Mouse (Mus musculus) spleen, adult 12 weeks (tissue): ENCODE measurements around the gene Thbd.
A peak's percentile ranks its signal among the peaks of the same experiment; 100 is the strongest.

ENCODE experiments used
- DNase-seq: peaks from one replicate; pipeline ENCODE4 v3.0.0; 2022; ENCODE audit warnings: low spot score

Gene Thbd

DNA sequence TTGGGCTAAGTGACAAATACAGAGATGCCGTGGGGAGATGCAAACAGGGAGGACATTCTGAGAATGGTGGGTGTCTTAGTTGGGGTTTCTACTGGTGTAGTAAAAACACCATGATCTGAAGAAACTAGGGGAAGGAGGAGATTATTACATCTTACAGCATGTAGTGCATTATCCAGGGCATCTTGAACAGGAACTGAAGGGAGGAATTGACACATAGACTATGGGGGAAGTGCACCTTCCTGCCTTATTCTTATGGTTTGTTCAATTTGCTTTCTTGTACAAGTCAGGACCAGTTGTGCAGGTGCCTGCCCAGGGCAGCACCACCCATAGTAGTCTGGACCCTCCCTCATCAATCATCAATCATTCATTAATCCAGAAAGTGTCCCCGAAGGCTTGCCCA, 21.1 kb downstream of the Thbd start:
- no peak for DNase-seq

DNA sequence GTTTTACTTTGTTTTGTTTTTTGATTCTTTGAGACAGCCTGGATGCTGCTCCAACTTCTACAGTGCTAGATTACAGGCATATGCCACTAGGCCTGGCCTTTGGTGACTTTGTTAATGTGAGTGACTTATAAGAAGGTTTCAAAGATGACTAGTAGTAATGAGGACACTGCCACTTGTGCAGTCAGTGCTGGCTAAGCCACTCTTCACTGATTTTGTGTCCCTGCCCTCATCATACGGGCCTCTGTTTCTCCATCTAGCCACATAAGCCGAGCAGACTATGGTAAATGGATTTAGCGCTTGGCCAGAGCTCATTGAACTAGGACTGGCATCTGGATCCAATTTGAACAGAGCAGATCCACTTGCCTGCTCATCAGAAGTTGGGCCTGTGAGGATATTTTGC, 21.5 kb downstream of the Thbd start:
- no peak for DNase-seq

DNA sequence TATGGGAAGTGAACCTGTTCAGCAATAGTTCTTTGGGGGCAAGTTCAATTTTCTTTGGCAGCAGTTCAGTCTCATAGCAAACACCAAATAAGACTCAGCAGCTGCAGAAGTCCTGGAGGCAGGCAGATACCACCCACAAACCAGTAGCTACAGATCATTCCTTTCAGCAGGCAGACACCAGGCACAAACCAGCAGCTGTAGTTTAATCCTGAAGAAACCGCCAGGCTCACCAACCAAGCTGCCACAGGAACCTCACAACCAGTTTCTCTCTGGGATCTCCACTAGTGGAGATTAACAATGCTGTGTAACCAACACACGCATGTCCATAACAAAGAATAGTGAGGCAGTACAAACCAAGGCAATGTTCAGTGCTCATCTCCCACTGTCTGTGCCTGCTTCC, 26.9 kb downstream of the Thbd start:
- no peak for DNase-seq

DNA sequence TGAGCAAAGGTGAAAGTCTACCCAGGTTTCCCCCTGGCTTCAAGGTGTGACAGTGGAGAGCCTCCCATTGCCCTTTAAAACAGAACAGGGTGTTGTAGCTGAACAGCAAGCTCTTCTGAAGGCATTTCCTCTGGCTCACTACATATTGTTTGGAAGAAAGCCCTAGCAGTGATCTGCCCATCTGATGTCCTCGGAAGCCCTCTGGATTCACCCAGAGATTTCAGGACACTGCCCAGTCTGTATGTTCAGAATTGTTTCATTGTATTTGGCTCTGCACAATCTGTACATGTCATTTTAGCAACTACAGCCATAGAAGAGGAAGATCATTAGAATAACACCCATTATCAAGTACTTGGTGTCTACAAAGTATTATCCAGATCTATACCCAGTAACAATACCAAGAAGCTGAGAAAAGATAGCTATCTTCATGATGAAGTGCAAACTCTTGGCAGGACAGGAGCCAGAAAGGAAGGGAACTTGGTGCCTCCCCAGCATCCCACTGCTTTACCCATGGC, 28.0 kb downstream of the Thbd start:
- DNase-seq = no peak

DNA sequence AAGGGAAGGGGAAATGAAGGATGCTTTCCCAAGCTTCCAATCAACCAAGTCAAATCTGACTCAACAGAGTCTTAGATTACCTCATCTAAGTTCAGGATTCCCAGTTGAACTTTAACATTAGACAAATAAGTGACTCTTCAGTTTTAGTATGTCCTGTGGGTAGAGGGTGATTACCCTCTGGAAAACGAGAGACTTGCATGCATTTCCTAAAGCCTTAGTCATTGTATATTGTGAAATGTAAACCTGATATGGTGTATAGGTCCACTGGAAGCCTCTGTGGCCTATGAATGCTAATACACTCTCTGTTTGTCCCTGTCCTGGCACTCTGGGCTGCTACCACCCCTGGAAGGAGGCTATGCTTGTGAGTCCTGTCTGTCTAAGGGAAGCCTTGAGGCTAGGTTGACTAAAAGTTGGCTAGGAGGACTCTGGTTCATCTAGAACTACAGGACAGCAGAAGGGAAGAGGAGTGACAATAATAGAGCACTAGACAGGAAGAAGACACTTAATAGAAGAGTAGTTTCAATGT, 29.1 kb downstream of the Thbd start:
- DNase-seq = no peak

DNA sequence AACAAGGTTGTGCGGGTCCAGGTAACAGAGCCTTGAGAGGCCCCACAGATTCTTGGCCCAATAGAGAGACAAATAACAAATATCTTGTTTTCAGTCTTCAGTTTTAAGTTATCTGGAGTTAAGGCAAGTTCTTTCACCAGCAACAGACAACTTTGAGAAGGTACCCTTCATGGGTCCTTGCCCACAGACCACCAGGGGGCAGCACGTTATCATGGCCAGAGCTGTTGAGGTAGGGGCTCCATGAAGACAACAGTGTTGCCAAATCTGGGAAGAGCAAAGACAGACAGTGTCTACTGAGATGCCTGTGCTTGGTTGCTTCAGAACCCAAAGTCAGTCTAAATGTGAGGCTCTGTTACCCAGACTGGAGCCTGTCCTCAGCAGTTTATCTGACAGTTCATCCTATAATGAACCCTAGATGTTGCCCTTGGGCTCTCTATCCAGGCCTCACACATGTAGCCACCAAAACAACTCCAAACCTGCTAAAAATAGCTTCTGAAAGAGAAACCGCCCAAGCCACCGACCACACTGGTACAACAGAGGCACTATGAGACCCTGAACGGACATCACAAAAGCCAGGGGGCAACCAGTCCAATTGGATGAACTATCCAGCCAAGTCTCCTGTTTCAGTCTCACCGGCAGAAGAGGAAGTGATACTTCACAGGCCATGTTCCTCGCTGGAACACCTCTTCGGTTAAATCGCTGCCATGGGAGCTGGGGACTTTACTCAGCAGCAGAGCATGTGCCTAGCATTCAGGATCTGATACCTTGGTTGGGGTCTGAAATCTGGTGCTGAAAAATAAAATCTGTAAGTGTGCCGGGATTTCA, 32.5 kb downstream of the Thbd start:
- DNase-seq = peak; percentile 10

DNA sequence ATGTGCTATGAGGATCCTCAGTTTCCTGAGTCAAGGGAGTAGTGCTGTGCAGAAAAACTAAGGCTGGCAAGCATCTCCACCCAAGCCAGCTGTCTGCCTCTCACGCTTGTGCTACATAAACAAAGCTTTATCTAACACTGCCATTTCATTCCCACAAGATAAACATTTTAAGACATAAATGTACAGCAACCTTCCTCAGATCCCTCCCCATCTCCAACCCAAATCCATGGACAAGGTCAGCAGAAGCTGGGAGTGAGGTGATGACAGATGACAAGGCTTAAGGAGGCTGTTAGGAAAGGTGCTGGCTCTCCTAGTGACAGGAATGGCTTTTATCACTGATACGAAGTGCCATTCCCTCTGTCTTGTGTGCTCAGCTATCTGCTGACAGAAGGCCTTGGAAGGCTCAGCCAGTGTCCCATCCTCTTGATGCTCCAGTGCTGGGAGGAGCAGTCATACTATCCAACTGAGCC, 34.4 kb downstream of the Thbd start:
- no peak for DNase-seq

DNA sequence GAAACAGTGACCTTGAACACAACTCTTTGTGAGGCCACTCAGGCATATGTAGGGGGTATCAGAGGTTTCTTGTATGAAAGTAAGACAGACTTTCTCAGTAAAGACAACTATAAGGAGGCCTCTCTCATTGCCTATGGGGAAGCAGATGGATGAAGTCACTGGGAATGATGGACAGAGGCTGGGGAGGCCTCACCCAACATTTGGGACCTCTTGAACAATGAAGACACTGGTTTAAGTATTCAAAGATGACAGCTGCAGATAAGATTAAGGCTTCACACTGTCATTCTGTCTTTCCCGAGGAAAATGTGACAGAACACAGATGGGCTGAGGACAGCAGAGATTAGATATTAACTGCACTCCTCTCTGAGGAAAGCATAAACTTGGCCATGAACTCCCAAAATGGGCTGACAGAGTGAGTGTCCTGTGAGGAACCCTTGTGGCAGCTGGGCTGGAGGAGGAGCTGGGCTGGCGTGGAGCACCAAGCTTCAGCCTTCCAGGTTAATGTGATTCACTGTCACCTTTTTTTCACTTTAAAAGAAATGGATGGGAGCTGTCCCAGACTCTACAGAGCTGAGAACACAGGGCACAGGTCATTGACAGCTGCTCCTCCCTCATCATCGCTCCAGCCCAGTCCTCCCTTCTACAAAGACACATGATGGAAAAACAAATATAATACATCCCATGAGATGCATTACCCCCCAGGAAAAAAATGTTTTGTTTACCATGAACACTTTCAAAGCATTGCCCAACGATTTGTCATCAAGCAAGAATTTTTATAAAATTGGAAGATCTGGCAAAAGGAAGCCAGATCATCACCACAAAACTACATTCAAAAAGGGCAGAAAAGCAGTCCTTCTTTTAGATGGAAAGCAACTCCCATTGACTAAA, 36.0 kb downstream of the Thbd start:
- DNase-seq = no peak

DNA sequence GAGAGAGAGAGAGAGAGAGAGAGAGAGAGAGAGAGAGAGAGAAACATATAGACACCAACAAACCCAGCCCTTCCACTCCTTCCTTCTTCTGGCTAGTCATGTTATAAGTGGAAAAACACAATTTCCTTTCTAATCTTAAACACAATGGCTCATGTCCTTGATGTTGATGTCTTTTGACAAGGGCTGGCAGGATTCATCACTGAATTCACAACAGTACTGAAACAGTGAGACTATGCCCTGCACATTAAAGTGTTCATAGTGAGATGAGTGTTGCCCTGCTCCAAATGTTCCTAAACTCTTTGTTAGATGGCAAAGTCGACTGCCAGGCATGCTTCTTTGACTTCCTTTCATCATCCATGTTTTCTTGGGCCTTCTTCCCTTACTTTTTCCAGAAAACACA, 42.8 kb downstream of the Thbd start:
- DNase-seq = no peak

DNA sequence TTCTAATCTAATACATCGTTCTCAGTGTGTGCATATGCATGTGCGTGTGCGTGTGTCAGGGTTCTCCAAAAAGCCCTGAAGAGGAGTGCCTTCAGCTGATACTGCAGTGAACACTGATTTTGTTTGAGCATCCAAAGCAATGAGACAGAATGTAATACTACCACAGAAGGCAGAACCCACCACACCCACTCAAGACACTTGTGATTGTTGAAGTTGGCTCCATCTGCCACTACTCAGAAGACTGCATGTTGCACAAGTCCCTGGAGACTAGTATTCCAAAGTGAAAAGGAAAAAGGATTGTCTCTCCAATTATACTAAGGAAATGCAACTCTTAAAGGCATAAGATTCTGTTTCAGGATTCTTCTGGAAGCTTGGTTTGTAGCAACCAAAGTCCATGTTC, 43.5 kb downstream of the Thbd start:
- no peak for DNase-seq

DNA sequence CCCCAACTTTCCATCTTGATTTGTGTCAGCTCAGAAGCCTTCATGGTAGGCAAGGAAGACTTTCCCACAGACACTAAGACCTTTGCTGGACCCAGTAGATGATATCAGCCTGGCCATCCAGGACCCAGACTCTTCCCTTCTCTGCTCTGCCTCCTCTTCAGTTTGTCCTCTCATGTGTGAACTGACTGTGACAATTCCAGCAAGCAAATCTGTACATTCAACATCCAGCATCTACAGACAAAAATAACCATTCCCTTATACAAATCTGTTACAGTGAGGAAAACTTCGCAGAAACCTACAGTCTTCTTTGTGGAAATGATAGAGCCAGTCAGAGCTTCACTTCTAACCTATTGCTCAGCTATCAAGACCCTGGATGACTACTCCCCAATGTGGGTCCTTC, 50.8 kb downstream of the Thbd start:
- DNase-seq = no peak
